10 mouse cellular contexts compared by ENCODE assay signal in the genomic region with DNA sequence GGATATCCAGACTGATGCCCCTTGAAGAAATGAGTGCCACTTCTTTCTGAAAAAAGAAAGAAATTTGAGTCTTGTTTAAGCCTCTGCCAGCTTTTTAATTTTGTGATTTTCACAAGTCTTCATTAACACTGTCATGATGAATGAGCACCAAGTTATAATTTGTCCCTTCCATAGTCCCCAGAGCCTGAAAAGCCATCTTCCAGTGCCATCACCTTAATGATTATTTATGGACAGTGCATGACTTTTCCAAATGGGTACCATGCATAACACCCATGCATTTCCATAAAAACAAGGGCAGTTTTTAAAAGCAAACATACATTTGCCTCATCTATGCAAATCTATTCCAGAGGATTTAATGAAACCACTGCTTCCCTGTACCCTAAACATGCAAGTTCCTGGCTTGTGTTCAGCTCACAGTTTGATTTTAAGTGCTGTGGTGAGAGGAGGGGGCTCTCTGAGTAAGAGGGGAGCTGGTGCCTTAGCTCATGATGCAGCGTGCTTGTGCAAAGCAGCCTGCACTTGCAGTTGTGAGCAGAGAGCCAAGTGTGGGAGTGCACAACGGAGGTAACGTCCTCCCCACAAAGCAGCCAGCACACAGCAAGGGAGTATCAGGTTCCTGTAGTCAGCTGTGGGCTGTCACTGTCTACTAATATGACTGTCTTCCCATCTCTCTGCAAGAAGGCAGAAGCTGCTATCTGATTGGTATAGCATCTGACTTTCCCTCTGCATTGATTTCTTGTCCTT.
DNase-seq lines count a peak whose midpoint lies in the region; ATAC-seq and TF ChIP-seq lines count a peak whose summit lies in the region.
"Had no signal": no experiment of that assay in that cellular context is flagged by ENCODE, and none has a peak within 500 bp of the region (broad histone marks: within the 10 kb centered on the region; RNA-seq: fewer than 3 reads in every experiment).

No protein-coding gene starts in this region.

- no peak for TF ChIP-seq CTCF in midbrain, postnatal 0 days (IDR thresholded peaks at IDR 0.05)
- TF ChIP-seq CTCF in layer of hippocampus, adult 2 months (conservative IDR thresholded peaks at IDR 0.05), result no peak

- DNase-seq in embryo, embryonic 11 days, result peak; percentile 11
- no peak for DNase-seq in embryo, embryonic 10.5 days (ENCODE audit: low spot score)
- peak; percentile 72 for DNase-seq in brain, adult 2 months (ENCODE audit: low read depth, low spot score)
- DNase-seq in midbrain, postnatal 0 days (ENCODE audit: low spot score), result peak; percentile 39
- no peak for DNase-seq in urinary bladder, adult 18-20 months (ENCODE audit: low spot score in 2 of 2)
- no peak for DNase-seq in adipocyte (ENCODE audit: low spot score)
- DNase-seq in layer of hippocampus, adult 2 months (ENCODE audit: low spot score in 2 of 2), result no peak

- no peaks in the 10 kb centered on the region for H3K36me3 ChIP-seq in hindbrain, embryonic 12.5 days
- H3K36me3 ChIP-seq in midbrain, postnatal 0 days (ENCODE audit: insufficient read depth, low read length), result no peaks in the 10 kb centered on the region

- no peaks in the 10 kb centered on the region for H3K27me3 ChIP-seq in hindbrain, embryonic 12.5 days
- no peaks in the 10 kb centered on the region for H3K27me3 ChIP-seq in midbrain, postnatal 0 days (ENCODE audit: insufficient read depth, low read length)

- peak overlapping the region; percentile 64 for H3K27ac ChIP-seq in hindbrain, embryonic 12.5 days
- H3K27ac ChIP-seq in midbrain, postnatal 0 days (ENCODE audit: low read depth, low read length), result no peak overlapping the region
- H3K27ac ChIP-seq in layer of hippocampus, adult 2 months, result no peak overlapping the region

- H3K9ac ChIP-seq in hindbrain, embryonic 12.5 days, result no peak overlapping the region
- H3K9ac ChIP-seq in midbrain, postnatal 0 days (replicated peaks; ENCODE audit: low read length, poor library complexity, severe bottlenecking), result no peak overlapping the region

- peak overlapping the region; percentile 26 for H3K4me2 ChIP-seq in hindbrain, embryonic 12.5 days (replicated peaks)
- peak overlapping the region; percentile 22; the same call in 1 of the 2 replicates for H3K4me2 ChIP-seq in midbrain, postnatal 0 days (ENCODE audit: low read depth, low read length, poor library complexity, severe bottlenecking)

- no peaks in the 10 kb centered on the region for H3K4me1 ChIP-seq in hindbrain, embryonic 12.5 days
- peaks cover 5% of the 10 kb centered on the region; the same call in 1 of the 2 replicates for H3K4me1 ChIP-seq in midbrain, postnatal 0 days (ENCODE audit: insufficient read depth, low read length)

- H3K9me3 ChIP-seq in hindbrain, embryonic 12.5 days (replicated peaks), result no peaks in the 10 kb centered on the region
- H3K9me3 ChIP-seq in midbrain, postnatal 0 days (ENCODE audit: low read length), result no peaks in the 10 kb centered on the region

- WGBS in hindbrain, embryonic 12.5 days, result 43% methylated on average over 3 of the region's 3 CpGs
- 30% methylated on average over 3 of the region's 3 CpGs for WGBS in midbrain, postnatal 0 days

- H3K4me3 ChIP-seq in hindbrain, embryonic 12.5 days, result no peak overlapping the region
- peak overlapping the region; percentile 15; the same call in 1 of the 2 replicates for H3K4me3 ChIP-seq in midbrain, postnatal 0 days (ENCODE audit: low read depth, low read length)
- no peak overlapping the region for H3K4me3 ChIP-seq in layer of hippocampus, adult 2 months
- H3K4me3 ChIP-seq: erythroblast, embryonic 14.5 days had no signal

- ATAC-seq in hindbrain, embryonic 12.5 days (ENCODE audit: low FRiP score), result peak; percentile 80
- peak; percentile 31; the same call in 1 of the 2 replicates for ATAC-seq in midbrain, postnatal 0 days (ENCODE audit: low FRiP score)
- ATAC-seq: inflammation-experienced regulatory T-cells, adult 6 months had no signal

Comparison
In these comparisons a context has a peak if more than half of its experiments do, and no peak if none do; other contexts are left out.
1. DNase-seq: peak in embryo, embryonic 11 days (single experiment), brain, adult 2 months (single experiment) and midbrain, postnatal 0 days (single experiment); none in embryo, embryonic 10.5 days (single experiment), urinary bladder, adult 18-20 months (0 of 2), adipocyte (single experiment) and layer of hippocampus, adult 2 months (0 of 2).